Mouse (Mus musculus) brain, embryonic 14.5 days (tissue): ENCODE results near the gene Map2k6. TPM values are rescaled to one million over a fixed set of nuclear protein-coding genes. Genes with fewer than 3 reads are reported as not detected.

Source experiments
- DNase-seq: peaks from one replicate; pipeline ENCODE4 v3.0.0-alpha.2; 2011; ENCODE audit warnings: low read depth
- CTCF ChIP-seq: fragments of 200-500 bp; IDR thresholded peaks from 2 replicates; pipeline ENCODE4 v1.5.1; 2012; ENCODE audit warnings: inconsistent platforms, mild to moderate bottlenecking, moderate library complexity, borderline replicate concordance; ENCODE audit not compliant: insufficient read depth, insufficient read length; ENCODE audit errors: extremely low read depth
- POLR2A ChIP-seq: fragments of 200-500 bp; IDR thresholded peaks from 2 replicates; pipeline ENCODE4 v1.6.1; 2012; ENCODE audit warnings: mild to moderate bottlenecking, inconsistent platforms, borderline replicate concordance; ENCODE audit not compliant: poor library complexity, insufficient read depth, insufficient read length, severe bottlenecking; ENCODE audit errors: extremely low read depth
- polyA plus RNA-seq: library from polyadenylated mRNA; depleted of rRNA; stranded (reverse); fragments of >200 nt; gene quantifications from 2 replicates; pipeline ENCODE4 v1.2.3, GENCODE M21; 2012

Gene Map2k6
- polyA plus RNA-seq, 1 experiment: 21.4 TPM

DNA sequence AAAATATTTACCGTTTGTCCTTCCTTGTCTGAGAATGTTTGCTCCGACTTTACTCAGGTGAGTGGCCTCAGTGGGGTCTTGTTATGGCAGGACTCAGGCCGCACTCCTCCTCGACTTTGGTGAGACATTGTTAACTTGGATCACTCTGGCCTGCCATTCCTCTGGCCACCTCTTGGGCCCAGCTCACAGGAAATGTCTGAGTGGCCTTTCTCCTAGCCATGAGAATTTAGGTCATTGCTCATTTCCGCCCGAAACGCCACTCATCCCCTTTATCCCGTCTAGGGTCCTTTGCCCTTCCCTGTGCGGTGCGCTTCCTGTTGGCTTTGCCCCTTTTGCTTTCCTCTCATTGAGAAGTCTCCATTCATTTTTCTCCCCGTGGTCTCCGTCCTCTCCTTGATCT is 10.2 kb downstream of the Map2k6 start:
- TF ChIP-seq POLR2A (no peak), CTCF (no peak)
- DNase-seq: no peak

DNA sequence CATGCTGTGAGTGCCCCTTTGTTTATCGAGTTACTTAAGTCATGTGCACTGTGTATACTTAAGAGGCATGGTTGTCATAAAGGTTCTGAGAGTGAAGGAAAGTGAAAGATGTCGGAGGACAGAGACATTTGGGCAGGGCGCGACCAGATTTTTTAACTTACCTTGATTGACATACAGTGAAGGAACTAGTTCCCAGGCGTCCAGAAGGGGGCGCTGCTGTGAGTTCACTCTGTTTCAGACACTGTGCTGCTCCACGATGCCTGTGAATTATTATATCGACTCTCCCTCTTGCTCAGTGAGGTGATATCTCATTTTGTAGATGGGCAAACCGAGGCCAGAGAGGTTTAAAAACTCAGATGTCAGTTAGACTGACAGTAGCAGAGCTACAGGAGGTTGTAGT is 10.9 kb downstream of the Map2k6 start:
- no peak for DNase-seq
- TF ChIP-seq POLR2A: no peak
- TF ChIP-seq CTCF: no peak

GRCm38 (mm10) chr11:110411596-110411995 is 12.7 kb downstream of the Map2k6 start:
- no peak for DNase-seq
- no peak for TF ChIP-seq POLR2A

DNA sequence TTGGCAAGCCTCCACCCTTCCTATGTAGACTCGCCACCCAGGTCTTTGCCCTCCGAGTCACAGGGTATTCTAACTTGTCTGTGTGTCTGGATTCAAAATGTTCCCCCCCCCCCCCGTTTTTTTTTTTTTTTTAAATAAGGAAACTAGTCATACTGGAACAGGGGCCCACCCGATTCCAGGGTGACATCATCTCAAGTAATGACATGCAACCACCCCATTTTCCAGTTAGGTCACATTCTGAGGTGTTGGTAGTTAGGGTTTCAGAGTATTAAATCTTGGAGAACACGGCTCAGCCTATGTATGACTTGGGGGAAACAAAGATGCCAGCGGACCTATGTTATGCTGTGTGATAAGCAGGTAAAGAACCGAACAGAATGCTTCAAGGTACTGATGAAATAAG is 15.3 kb downstream of the Map2k6 start:
- no peak for DNase-seq
- no peak for TF ChIP-seq POLR2A
- no peak for TF ChIP-seq CTCF

- peak; percentile 37 for DNase-seq
- no peak for TF ChIP-seq CTCF
- TF ChIP-seq POLR2A: no peak
Observed at GRCm38 (mm10) chr11:110416691-110417090, 17.8 kb downstream of the Map2k6 start.

- TF ChIP-seq CTCF: no peak
- no peak for TF ChIP-seq POLR2A
- DNase-seq: no peak
Observed at GRCm38 (mm10) chr11:110420463-110420862, 21.5 kb downstream of the Map2k6 start.

GRCm38 (mm10) chr11:110426572-110427145 is 27.7 kb downstream of the Map2k6 start:
- no peak for TF ChIP-seq CTCF
- no peak for DNase-seq

GRCm38 (mm10) chr11:110427159-110427561 is 28.2 kb downstream of the Map2k6 start:
- DNase-seq: peak; percentile 58

DNA sequence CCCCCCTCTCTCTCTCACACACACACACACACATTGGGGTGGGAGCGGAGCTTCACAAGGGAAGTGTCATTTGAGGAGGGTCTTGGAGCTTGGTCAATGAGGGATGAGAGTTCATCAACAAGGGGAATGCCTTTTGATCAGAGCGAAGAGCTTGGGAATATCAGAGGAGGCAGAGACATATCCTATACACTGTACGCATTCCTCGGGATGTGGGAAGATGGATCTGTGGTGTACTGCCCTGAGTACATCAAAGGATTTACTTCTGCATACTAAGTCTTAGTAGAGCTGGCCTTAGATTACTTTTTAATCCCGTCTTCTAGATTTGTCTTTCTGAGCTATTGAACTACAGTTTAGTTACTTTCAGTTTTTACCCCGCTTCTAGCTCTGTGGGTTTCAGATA is 30.1 kb downstream of the Map2k6 start:
- TF ChIP-seq CTCF (no peak), POLR2A (no peak)
- no peak for DNase-seq

More at GRCm38 (mm10) chr11:110427159-110427561, 28.2 kb downstream of the Map2k6 start:
- TF ChIP-seq POLR2A: no peak
- TF ChIP-seq CTCF: no peak

GRCm38 (mm10) chr11:110429837-110430418 is 31.0 kb downstream of the Map2k6 start:
- DNase-seq: no peak
- no peak for TF ChIP-seq CTCF
- no peak for TF ChIP-seq POLR2A

GRCm38 (mm10) chr11:110435839-110436556 is 37.1 kb downstream of the Map2k6 start:
- DNase-seq: peak; percentile 73
- TF ChIP-seq POLR2A (no peak), CTCF (no peak)

GRCm38 (mm10) chr11:110436998-110437397 is 38.1 kb downstream of the Map2k6 start:
- TF ChIP-seq CTCF (no peak), POLR2A (no peak)

More at GRCm38 (mm10) chr11:110436998-110437397, 38.1 kb downstream of the Map2k6 start:
- DNase-seq: peak; percentile 33
